8 mouse cellular contexts compared by ENCODE assay signal in the genomic region with DNA sequence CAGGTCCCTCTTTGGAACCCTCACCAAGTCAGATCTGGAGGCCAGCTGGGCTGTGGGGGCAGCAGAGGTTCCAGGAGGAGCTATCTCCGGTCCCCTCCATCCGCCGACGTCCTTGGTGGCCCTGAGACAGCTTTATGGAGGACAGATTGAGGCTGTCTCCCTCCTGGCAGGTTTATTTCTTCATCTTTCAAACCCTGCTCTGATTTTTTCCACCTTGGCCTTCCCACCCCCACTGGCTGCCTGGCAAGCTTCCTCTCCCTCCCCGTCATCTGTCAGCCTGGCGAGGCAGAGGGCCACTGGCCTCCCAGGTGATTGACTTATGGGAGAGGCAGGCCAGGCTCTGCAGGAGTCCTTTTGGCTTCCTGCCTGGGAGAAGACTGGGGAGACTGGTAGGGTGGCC.
DNase-seq lines count a peak whose midpoint lies in the region; ATAC-seq and TF ChIP-seq lines count a peak whose summit lies in the region.

No protein-coding gene starts in this region.

- H3K9me3 ChIP-seq in heart, embryonic 12.5 days (replicated peaks): no peaks in the 10 kb centered on the region

- no peak for TF ChIP-seq POLR2A in brain, embryonic 14.5 days (IDR thresholded peaks at IDR 0.05; ENCODE audit: borderline replicate concordance, extremely low read depth, insufficient read depth, insufficient read length, poor library complexity, severe bottlenecking)
- TF ChIP-seq POLR2A in thymus, adult 2 months (IDR thresholded peaks at IDR 0.05; ENCODE audit: control insufficient read depth, extremely low read depth, insufficient read depth, low read length, poor library complexity): no peak

- H3K27me3 ChIP-seq in heart, embryonic 12.5 days (replicated peaks): no peaks in the 10 kb centered on the region
- no peaks in the 10 kb centered on the region for H3K27me3 ChIP-seq in thymus, adult 2 months (ENCODE audit: control insufficient read depth, insufficient read depth, low read length)

- 49% methylated on average over 6 of the region's 6 CpGs for WGBS in heart, embryonic 12.5 days
- 74% methylated on average over 6 of the region's 6 CpGs for WGBS in thymus, adult 2 months

- no peak overlapping the region for H3K9ac ChIP-seq in heart, embryonic 12.5 days

- no peak for TF ChIP-seq CTCF in brain, embryonic 14.5 days (IDR thresholded peaks at IDR 0.05; ENCODE audit: borderline replicate concordance, extremely low read depth, insufficient read depth, insufficient read length)
- no peak for TF ChIP-seq CTCF in thymus, adult 2 months (IDR thresholded peaks at IDR 0.05; ENCODE audit: borderline replicate concordance, control insufficient read depth, extremely low read depth, insufficient read depth, low read length, poor library complexity)

- DNase-seq in adrenal gland, adult 8-10 months: peak; percentile 89
- DNase-seq in brain, embryonic 14.5 days (ENCODE audit: low read depth): peak; percentile 47
- peak; percentile 78 to 86 for DNase-seq in kidney, postnatal 36 days
- no peak for DNase-seq in right cerebral cortex, postnatal 10 days (ENCODE audit: low spot score in 2 of 2)
- no peak for DNase-seq in layer of hippocampus, adult 18-20 months (ENCODE audit: low spot score in 2 of 2)
- DNase-seq in thymus, adult 2 months: no peak
- no peak for DNase-seq in left cerebral cortex, adult 9 months (ENCODE audit: low spot score in 2 of 2)

- peak overlapping the region; percentile 61 for H3K27ac ChIP-seq in heart, embryonic 12.5 days (ENCODE audit: poor library complexity, severe bottlenecking)
- H3K27ac ChIP-seq in thymus, adult 2 months (ENCODE audit: control insufficient read depth, insufficient read depth, low read length): no peak overlapping the region

- H3K36me3 ChIP-seq in heart, embryonic 12.5 days: peaks cover 41% of the 10 kb centered on the region
- H3K36me3 ChIP-seq in thymus, adult 2 months (ENCODE audit: control insufficient read depth, insufficient read depth, low read length): no peaks in the 10 kb centered on the region

- no peak overlapping the region for H3K4me3 ChIP-seq in heart, embryonic 12.5 days
- no peak overlapping the region for H3K4me3 ChIP-seq in thymus, adult 2 months (ENCODE audit: control insufficient read depth, insufficient read depth, low read length)

- no peak overlapping the region for H3K4me2 ChIP-seq in heart, embryonic 12.5 days

- no peak for ATAC-seq in heart, embryonic 12.5 days (ENCODE audit: insufficient number of reproducible peaks, low FRiP score)

- peaks cover 43% of the 10 kb centered on the region for H3K4me1 ChIP-seq in heart, embryonic 12.5 days (replicated peaks)
- peaks cover 40% of the 10 kb centered on the region for H3K4me1 ChIP-seq in thymus, adult 2 months (replicated peaks; ENCODE audit: control insufficient read depth, insufficient read depth, low read length)

Comparison
In these comparisons a context has a peak if more than half of its experiments do, and no peak if none do; other contexts are left out.
1. DNase-seq: peak in adrenal gland, adult 8-10 months (single experiment), brain, embryonic 14.5 days (single experiment) and kidney, postnatal 36 days (2 of 2); none in right cerebral cortex, postnatal 10 days (0 of 2), layer of hippocampus, adult 18-20 months (0 of 2), thymus, adult 2 months (single experiment) and left cerebral cortex, adult 9 months (0 of 2).